Mouse (Mus musculus): ENCODE results near the gene Slc1a7. TPM values are rescaled to one million over a fixed set of nuclear protein-coding genes. Genes with fewer than 3 reads are reported as not detected.

Gene Slc1a7
- polyA plus RNA-seq, 2 experiments: 0.03 TPM; not detected in 1

DNA sequence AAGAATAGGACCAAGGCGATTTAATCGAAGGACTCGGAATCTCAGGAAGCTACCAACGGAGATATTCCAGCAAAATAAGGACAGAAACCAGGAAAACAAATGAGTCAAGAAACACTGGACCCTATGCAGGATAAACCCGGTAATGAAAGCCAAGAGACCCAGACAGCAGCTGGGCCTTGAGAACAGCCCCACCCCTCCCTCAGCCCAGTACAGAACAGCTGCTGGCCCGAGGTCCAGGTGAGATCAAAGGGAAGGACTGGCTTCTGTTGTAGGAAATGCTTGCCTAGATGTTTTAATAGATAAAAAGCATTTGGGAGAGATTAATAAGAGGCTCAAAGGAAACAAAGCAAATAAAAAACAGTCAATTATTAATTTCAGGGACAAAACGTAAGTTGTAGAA is 6.9 kb downstream of the Slc1a7 start:
- WGBS (ENCODE audit: insufficient replicate concordance): 69% methylated on average over 7 of the region's 7 CpGs
- no peak for DNase-seq (ENCODE audit: low read depth in 3 of 3, low spot score in 3 of 3)
- Histone ChIP-seq H3K4me3 (ENCODE audit: insufficient read depth in 1 of 2, low read depth in 2 of 2, low read length in 2 of 2) (no peak overlapping the region), H3K4me2 (ENCODE audit: low read depth) (no peak overlapping the region), H3K9ac (replicated peaks) (no peak overlapping the region), H3K27ac (no peak overlapping the region), H3K27me3 (ENCODE audit: control insufficient read depth, insufficient read depth, low read length) (no peaks in the 10 kb centered on the region), H3K36me3 (replicated peaks; ENCODE audit: control insufficient read depth, insufficient read depth, low read depth) (no peaks in the 10 kb centered on the region), H3K9me3 (ENCODE audit: control insufficient read depth, low read length) (no peaks in the 10 kb centered on the region), H3K4me1 (replicated peaks; ENCODE audit: control insufficient read depth in 2 of 2, insufficient read depth in 2 of 2, low read length in 1 of 2) (no peaks in the 10 kb centered on the region)
- no peak for TF ChIP-seq EP300 (IDR thresholded peaks at IDR 0.05; ENCODE audit: low read depth)
- TF ChIP-seq CTCF (IDR thresholded peaks at IDR 0.05; ENCODE audit: low read depth): no peak
- no peak for ATAC-seq (ENCODE audit: insufficient read depth)

GRCm38 (mm10) chr4:107977593-107977992 is 9.5 kb downstream of the Slc1a7 start:
- no peaks in the 10 kb centered on the region for H3K9me3 ChIP-seq (ENCODE audit: control insufficient read depth, low read length)
- TF ChIP-seq CTCF (IDR thresholded peaks at IDR 0.05; ENCODE audit: low read depth) (no peak), EP300 (IDR thresholded peaks at IDR 0.05; ENCODE audit: low read depth) (no peak)
- DNase-seq (ENCODE audit: low read depth in 3 of 3, low spot score in 3 of 3) (no peak), ATAC-seq (ENCODE audit: insufficient read depth) (no peak)
- H3K4me2 ChIP-seq (ENCODE audit: low read depth): no peak overlapping the region
- no peaks in the 10 kb centered on the region for H3K27me3 ChIP-seq (ENCODE audit: control insufficient read depth, insufficient read depth, low read length)
- no peaks in the 10 kb centered on the region for H3K4me1 ChIP-seq (replicated peaks; ENCODE audit: control insufficient read depth in 2 of 2, insufficient read depth in 2 of 2, low read length in 1 of 2)
- no peak overlapping the region for H3K27ac ChIP-seq
- H3K9ac ChIP-seq (replicated peaks): no peak overlapping the region
- no peaks in the 10 kb centered on the region for H3K36me3 ChIP-seq (replicated peaks; ENCODE audit: control insufficient read depth, insufficient read depth, low read depth)
- no peak overlapping the region for H3K4me3 ChIP-seq (ENCODE audit: insufficient read depth in 1 of 2, low read depth in 2 of 2, low read length in 2 of 2)
- 71% methylated on average over 4 of the region's 4 CpGs for WGBS (ENCODE audit: insufficient replicate concordance)

DNA sequence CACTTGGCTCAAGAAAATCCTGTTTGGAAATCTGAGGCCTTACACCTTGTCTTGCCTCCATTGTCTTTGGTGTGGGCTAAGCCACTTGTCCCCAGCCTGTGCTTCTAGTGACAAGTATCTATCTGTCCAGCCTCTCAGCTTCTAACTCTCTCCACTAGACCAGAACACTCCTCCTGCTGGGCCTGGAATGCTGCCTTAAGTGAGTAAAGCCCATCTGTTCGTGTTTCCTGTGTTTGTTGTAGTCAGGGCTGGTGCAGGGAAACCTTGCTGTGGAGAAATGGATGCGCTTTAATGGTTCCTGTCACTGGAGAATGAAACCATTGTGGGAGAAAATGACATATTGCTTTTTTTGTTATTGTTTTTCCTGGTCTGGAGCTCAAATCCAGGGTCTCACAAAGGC is 11.4 kb downstream of the Slc1a7 start:
- Histone ChIP-seq H3K27ac (no peak overlapping the region), H3K36me3 (replicated peaks; ENCODE audit: control insufficient read depth, insufficient read depth, low read depth) (no peaks in the 10 kb centered on the region), H3K27me3 (ENCODE audit: control insufficient read depth, insufficient read depth, low read length) (no peaks in the 10 kb centered on the region), H3K4me2 (ENCODE audit: low read depth) (no peak overlapping the region), H3K4me1 (replicated peaks; ENCODE audit: control insufficient read depth in 2 of 2, insufficient read depth in 2 of 2, low read length in 1 of 2) (no peaks in the 10 kb centered on the region), H3K9ac (replicated peaks) (no peak overlapping the region), H3K9me3 (ENCODE audit: control insufficient read depth, low read length) (no peaks in the 10 kb centered on the region), H3K4me3 (ENCODE audit: insufficient read depth in 1 of 2, low read depth in 2 of 2, low read length in 2 of 2) (no peak overlapping the region)
- ATAC-seq (ENCODE audit: insufficient read depth) (no peak), DNase-seq (ENCODE audit: low read depth in 3 of 3, low spot score in 3 of 3) (no peak)
- 43% methylated on average over 2 of the region's 2 CpGs for WGBS (ENCODE audit: insufficient replicate concordance)
- TF ChIP-seq EP300 (IDR thresholded peaks at IDR 0.05; ENCODE audit: low read depth): no peak
- TF ChIP-seq CTCF (IDR thresholded peaks at IDR 0.05; ENCODE audit: low read depth): no peak

DNA sequence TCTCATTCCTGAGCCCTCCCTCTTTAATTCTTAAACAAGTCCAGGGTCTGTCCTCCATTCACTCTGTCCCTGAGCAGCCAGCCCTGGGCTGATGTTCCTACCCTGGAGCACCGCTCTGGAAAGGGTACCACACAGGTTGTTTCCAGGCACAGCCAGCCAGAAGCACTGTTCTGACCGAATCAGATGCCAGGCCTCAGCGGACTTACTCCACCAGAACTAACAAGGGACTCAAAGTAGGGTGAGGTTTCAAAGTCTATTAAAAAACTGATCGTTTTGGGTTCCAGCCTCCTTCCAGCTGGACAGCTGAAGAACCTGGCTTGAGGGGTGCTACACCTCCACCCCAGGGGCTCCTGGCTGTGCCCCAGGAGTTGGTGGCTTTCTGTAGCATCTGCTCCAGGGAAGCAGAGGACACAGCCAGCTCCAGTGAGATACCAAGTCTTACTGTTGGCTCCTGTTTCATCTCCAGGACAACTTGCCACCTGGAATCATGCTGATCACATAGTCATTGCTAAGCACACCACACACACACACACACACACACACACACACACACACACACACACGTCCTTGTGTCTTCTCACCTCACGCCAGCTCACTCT is 12.0 kb downstream of the Slc1a7 start:
- H3K9me3 ChIP-seq (ENCODE audit: control insufficient read depth, low read length): no peaks in the 10 kb centered on the region
- H3K27ac ChIP-seq: no peak overlapping the region
- H3K36me3 ChIP-seq (replicated peaks; ENCODE audit: control insufficient read depth, insufficient read depth, low read depth): no peaks in the 10 kb centered on the region
- no peak overlapping the region for H3K4me3 ChIP-seq (ENCODE audit: insufficient read depth in 1 of 2, low read depth in 2 of 2, low read length in 2 of 2)
- H3K27me3 ChIP-seq (ENCODE audit: control insufficient read depth, insufficient read depth, low read length): no peaks in the 10 kb centered on the region
- no peaks in the 10 kb centered on the region for H3K4me1 ChIP-seq (replicated peaks; ENCODE audit: control insufficient read depth in 2 of 2, insufficient read depth in 2 of 2, low read length in 1 of 2)
- DNase-seq (ENCODE audit: low read depth in 3 of 3, low spot score in 3 of 3) (no peak), ATAC-seq (ENCODE audit: insufficient read depth) (no peak)
- H3K4me2 ChIP-seq (ENCODE audit: low read depth): no peak overlapping the region
- H3K9ac ChIP-seq (replicated peaks): no peak overlapping the region
- 58% methylated on average over 6 of the region's 6 CpGs for WGBS (ENCODE audit: insufficient replicate concordance)
- no peak for TF ChIP-seq CTCF (IDR thresholded peaks at IDR 0.05; ENCODE audit: low read depth)
- no peak for TF ChIP-seq EP300 (IDR thresholded peaks at IDR 0.05; ENCODE audit: low read depth)

DNA sequence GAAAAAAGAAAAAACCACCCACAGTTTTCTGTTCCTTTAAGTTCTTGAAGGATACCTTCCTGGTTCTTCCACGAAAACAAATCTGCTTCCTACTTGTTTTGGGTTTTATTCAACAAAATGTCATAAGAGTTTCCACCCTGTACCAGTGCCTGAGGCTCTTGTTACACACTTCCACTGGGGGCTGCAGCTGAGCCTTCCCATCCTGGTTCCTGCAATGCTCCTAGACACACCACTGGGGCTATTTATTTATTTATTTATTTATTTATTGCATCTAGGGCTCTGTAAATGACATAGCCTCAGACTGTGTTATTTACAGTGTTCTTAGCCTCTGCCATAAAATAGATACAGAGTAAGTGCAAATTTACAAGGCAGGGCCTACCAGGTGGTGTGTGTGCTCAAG is 15.6 kb downstream of the Slc1a7 start:
- Histone ChIP-seq H3K9ac (replicated peaks) (no peak overlapping the region), H3K4me3 (ENCODE audit: insufficient read depth in 1 of 2, low read depth in 2 of 2, low read length in 2 of 2) (no peak overlapping the region), H3K27ac (no peak overlapping the region), H3K27me3 (ENCODE audit: control insufficient read depth, insufficient read depth, low read length) (no peaks in the 10 kb centered on the region), H3K9me3 (ENCODE audit: control insufficient read depth, low read length) (no peaks in the 10 kb centered on the region), H3K36me3 (replicated peaks; ENCODE audit: control insufficient read depth, insufficient read depth, low read depth) (no peaks in the 10 kb centered on the region), H3K4me2 (ENCODE audit: low read depth) (no peak overlapping the region), H3K4me1 (replicated peaks; ENCODE audit: control insufficient read depth in 2 of 2, insufficient read depth in 2 of 2, low read length in 1 of 2) (no peaks in the 10 kb centered on the region)
- 35% methylated on average over 1 of the region's 1 CpGs for WGBS (ENCODE audit: insufficient replicate concordance)
- no peak for TF ChIP-seq EP300 (IDR thresholded peaks at IDR 0.05; ENCODE audit: low read depth)
- TF ChIP-seq CTCF (IDR thresholded peaks at IDR 0.05; ENCODE audit: low read depth): no peak
- DNase-seq (ENCODE audit: low read depth in 3 of 3, low spot score in 3 of 3) (no peak), ATAC-seq (ENCODE audit: insufficient read depth) (no peak)
